Mouse (Mus musculus): Measurements from ENCODE around the gene Adh7. TPM values are rescaled to one million over a fixed set of nuclear protein-coding genes. Genes with fewer than 3 reads are reported as not detected.

Gene Adh7
- total RNA-seq, 2 experiments from 2014 or later = 0.57 TPM; not detected in 1

Other genes starting within 250 kb of the Adh7 start
- 1 to 10 TPM; 3.8 to 5.0 TPM for gene Dapp1, start 236.2 kb upstream of the Adh7 start, total RNA-seq (2021)
- 10 to 100 TPM; 51.9 to 53.7 TPM for gene 1110002E22Rik, start 152.7 kb upstream of the Adh7 start, total RNA-seq (2021)
- under 1 TPM; 0.85 to 0.93 TPM for gene Gm5105, start 150.4 kb upstream of the Adh7 start, total RNA-seq (2021)
- gene Trmt10a, start 74.3 kb upstream of the Adh7 start, total RNA-seq (2021) = 1 to 10 TPM; 1.6 to 3.4 TPM
- gene Mttp, start 72.8 kb upstream of the Adh7 start, total RNA-seq (2021) = 1 to 10 TPM; 5.8 to 6.9 TPM
- not detected for gene 4930579F01Rik, start 23.9 kb upstream of the Adh7 start, total RNA-seq (2021)
- 10 to 100 TPM; 43.1 to 64.6 TPM for gene Adh1, start 43.2 kb downstream of the Adh7 start, total RNA-seq (2021)
- gene Adh6a, start 95.5 kb downstream of the Adh7 start, total RNA-seq (2021) = not detected
- 1 to 10 TPM; 1.2 to 1.8 TPM for gene Adh6b, start 124.0 kb downstream of the Adh7 start, total RNA-seq (2021)
- gene Adh4, start 197.7 kb downstream of the Adh7 start, total RNA-seq (2021) = not detected
- 10 to 100 TPM; 92.8 to 94.1 TPM for gene Adh5, start 225.3 kb downstream of the Adh7 start, total RNA-seq (2021)